In genomic region chr1:35811795-35812194, GRCm38 (mm10) we compare ENCODE assay signal across 19 mouse cellular contexts.
A peak's percentile ranks its signal among the peaks of the same experiment; 100 is the strongest.
DNase-seq lines count a peak whose midpoint lies in the region; ATAC-seq lines count a peak whose summit lies in the region.
"Had no signal": no experiment of that assay in that cellular context is flagged by ENCODE, and none has a peak within 500 bp of the region (broad histone marks: within the 10 kb centered on the region; RNA-seq: fewer than 3 reads in every experiment).

No protein-coding gene starts in this region.

- peak overlapping the region; percentile 42; the same call in 1 of the 2 replicates for H3K27ac ChIP-seq in midbrain, embryonic 10.5 days (replicated peaks)
- H3K27ac ChIP-seq in midbrain, embryonic 16.5 days (ENCODE audit: low read length): no peak overlapping the region
- no peak overlapping the region for H3K27ac ChIP-seq in hindbrain, embryonic 16.5 days (ENCODE audit: low read depth, low read length)
- no peak overlapping the region for H3K27ac ChIP-seq in neural tube, embryonic 15.5 days (replicated peaks)
- no peak overlapping the region for H3K27ac ChIP-seq in kidney, embryonic 15.5 days
- H3K27ac ChIP-seq: embryonic facial prominence, embryonic 15.5 days; forebrain, embryonic 10.5 days; gastrocnemius, adult 2 months; heart, embryonic 10.5 days had no signal

- H3K9me3 ChIP-seq in midbrain, embryonic 10.5 days (replicated peaks): no peaks in the 10 kb centered on the region
- no peaks in the 10 kb centered on the region for H3K9me3 ChIP-seq in midbrain, embryonic 16.5 days (replicated peaks; ENCODE audit: control insufficient read depth, low read length, poor library complexity, severe bottlenecking)
- no peaks in the 10 kb centered on the region for H3K9me3 ChIP-seq in hindbrain, embryonic 16.5 days (ENCODE audit: control insufficient read depth, low read length)
- no peaks in the 10 kb centered on the region for H3K9me3 ChIP-seq in neural tube, embryonic 15.5 days (replicated peaks)
- no peaks in the 10 kb centered on the region for H3K9me3 ChIP-seq in kidney, embryonic 15.5 days (replicated peaks)
- H3K9me3 ChIP-seq: embryonic facial prominence, embryonic 15.5 days; forebrain, embryonic 10.5 days; G1E; heart, embryonic 10.5 days had no signal

- no peak for ATAC-seq in midbrain, embryonic 16.5 days
- ATAC-seq in hindbrain, embryonic 16.5 days: peak; percentile 46; the same call in 1 of the 2 replicates
- ATAC-seq in neural tube, embryonic 15.5 days (ENCODE audit: low FRiP score): peak; percentile 22; the same call in 1 of the 2 replicates
- no peak for ATAC-seq in kidney, embryonic 15.5 days (replicated peaks; ENCODE audit: low FRiP score)
- ATAC-seq: CD4-positive, CD25-positive, alpha-beta regulatory T cell, adult 4 months had no signal

- H3K27me3 ChIP-seq in midbrain, embryonic 10.5 days (ENCODE audit: low read depth, poor library complexity, severe bottlenecking): no peaks in the 10 kb centered on the region
- H3K27me3 ChIP-seq in midbrain, embryonic 16.5 days (ENCODE audit: control insufficient read depth, insufficient read depth, low read depth, low read length): no peaks in the 10 kb centered on the region
- H3K27me3 ChIP-seq in hindbrain, embryonic 16.5 days (replicated peaks; ENCODE audit: control insufficient read depth, insufficient read depth, low read length): no peaks in the 10 kb centered on the region
- no peaks in the 10 kb centered on the region for H3K27me3 ChIP-seq in neural tube, embryonic 15.5 days (replicated peaks)
- H3K27me3 ChIP-seq in kidney, embryonic 15.5 days: no peaks in the 10 kb centered on the region
- H3K27me3 ChIP-seq: embryonic facial prominence, embryonic 15.5 days had no signal

- no peak overlapping the region for H3K4me3 ChIP-seq in midbrain, embryonic 10.5 days
- no peak overlapping the region for H3K4me3 ChIP-seq in midbrain, embryonic 16.5 days (ENCODE audit: low read depth, low read length)
- H3K4me3 ChIP-seq in hindbrain, embryonic 16.5 days (ENCODE audit: low read length): no peak overlapping the region
- no peak overlapping the region for H3K4me3 ChIP-seq in neural tube, embryonic 15.5 days (replicated peaks)
- no peak overlapping the region for H3K4me3 ChIP-seq in kidney, embryonic 15.5 days (replicated peaks)
- H3K4me3 ChIP-seq: embryonic facial prominence, embryonic 15.5 days; erythroblast, embryonic 14.5 days; forebrain, embryonic 10.5 days; gastrocnemius, adult 2 months; heart, embryonic 10.5 days had no signal

- H3K36me3 ChIP-seq in midbrain, embryonic 10.5 days: no peaks in the 10 kb centered on the region
- H3K36me3 ChIP-seq in midbrain, embryonic 16.5 days (ENCODE audit: control insufficient read depth, insufficient read depth, low read length): no peaks in the 10 kb centered on the region
- no peaks in the 10 kb centered on the region for H3K36me3 ChIP-seq in hindbrain, embryonic 16.5 days (ENCODE audit: control insufficient read depth, insufficient read depth, low read length)
- no peaks in the 10 kb centered on the region for H3K36me3 ChIP-seq in neural tube, embryonic 15.5 days
- H3K36me3 ChIP-seq in kidney, embryonic 15.5 days: no peaks in the 10 kb centered on the region
- H3K36me3 ChIP-seq: embryonic facial prominence, embryonic 15.5 days; forebrain, embryonic 10.5 days; G1E; heart, embryonic 10.5 days had no signal

- peak; percentile 75 for DNase-seq in heart, adult 11 months
- no peak for DNase-seq in heart, adult 18-20 months
- no peak for DNase-seq in midbrain, embryonic 10.5 days (ENCODE audit: low spot score)
- DNase-seq: adrenal gland, postnatal 10 days; B cell, adult 2 months; gastrocnemius, adult 2 months; gastrocnemius, postnatal 25 days; heart, postnatal 10 days; heart, postnatal 4 days had no signal

- WGBS in midbrain, embryonic 10.5 days: 90% methylated on average over 7 of the region's 7 CpGs
- 79% methylated on average over 7 of the region's 7 CpGs for WGBS in midbrain, embryonic 16.5 days
- 72% methylated on average over 7 of the region's 7 CpGs for WGBS in hindbrain, embryonic 16.5 days
- WGBS in neural tube, embryonic 15.5 days: 44% methylated on average over 7 of the region's 7 CpGs
- 88% methylated on average over 7 of the region's 7 CpGs for WGBS in kidney, embryonic 15.5 days

- peaks cover 19% of the 10 kb centered on the region for H3K4me1 ChIP-seq in midbrain, embryonic 10.5 days
- no peaks in the 10 kb centered on the region for H3K4me1 ChIP-seq in midbrain, embryonic 16.5 days (ENCODE audit: control insufficient read depth, insufficient read depth, low read length)
- peaks cover 6% of the 10 kb centered on the region for H3K4me1 ChIP-seq in hindbrain, embryonic 16.5 days (ENCODE audit: control insufficient read depth, insufficient read depth, low read depth, low read length)
- peaks cover 10% of the 10 kb centered on the region for H3K4me1 ChIP-seq in neural tube, embryonic 15.5 days
- H3K4me1 ChIP-seq in kidney, embryonic 15.5 days: peaks cover 9% of the 10 kb centered on the region; the same call in 1 of the 2 replicates

- no peak overlapping the region for H3K9ac ChIP-seq in midbrain, embryonic 16.5 days (ENCODE audit: low read depth, low read length)
- no peak overlapping the region for H3K9ac ChIP-seq in hindbrain, embryonic 16.5 days (ENCODE audit: low read depth, low read length)
- no peak overlapping the region for H3K9ac ChIP-seq in neural tube, embryonic 15.5 days (replicated peaks)
- H3K9ac ChIP-seq in kidney, embryonic 15.5 days: no peak overlapping the region
- H3K9ac ChIP-seq: embryonic facial prominence, embryonic 15.5 days had no signal

- no peak overlapping the region for H3K4me2 ChIP-seq in midbrain, embryonic 16.5 days (ENCODE audit: low read length)
- H3K4me2 ChIP-seq in hindbrain, embryonic 16.5 days (ENCODE audit: low read length): no peak overlapping the region
- H3K4me2 ChIP-seq in neural tube, embryonic 15.5 days: no peak overlapping the region
- no peak overlapping the region for H3K4me2 ChIP-seq in kidney, embryonic 15.5 days
- H3K4me2 ChIP-seq: embryonic facial prominence, embryonic 15.5 days had no signal

Comparison
In these comparisons a context has a peak if more than half of its experiments do, and no peak if none do; other contexts are left out.
1. ATAC-seq: peak in hindbrain, embryonic 16.5 days (single experiment) and neural tube, embryonic 15.5 days (single experiment); none in midbrain, embryonic 16.5 days (single experiment) and kidney, embryonic 15.5 days (single experiment).